In genomic region chr3:95816681-95817080, GRCm38 (mm10) we compare ENCODE assay signal across 8 mouse cellular contexts. TPM values are rescaled to one million over a fixed set of nuclear protein-coding genes. Genes with fewer than 3 reads are reported as not detected.
A peak's percentile ranks its signal among the peaks of the same experiment; 100 is the strongest.
DNase-seq lines count a peak whose midpoint lies in the region; ATAC-seq and TF ChIP-seq lines count a peak whose summit lies in the region.

No protein-coding gene starts in this region.

- H3K27ac ChIP-seq in kidney, embryonic 16.5 days (ENCODE audit: low read length) = no peak overlapping the region
- H3K27ac ChIP-seq in embryonic facial prominence, embryonic 13.5 days = no peak overlapping the region
- H3K27ac ChIP-seq in midbrain, postnatal 0 days (ENCODE audit: low read depth, low read length) = no peak overlapping the region

- ATAC-seq in kidney, embryonic 16.5 days (ENCODE audit: low FRiP score, low TSS enrichment) = no peak
- ATAC-seq in embryonic facial prominence, embryonic 13.5 days (ENCODE audit: insufficient number of reproducible peaks, insufficient read depth, low FRiP score, low TSS enrichment, low read depth) = no peak
- no peak for ATAC-seq in midbrain, postnatal 0 days (ENCODE audit: low FRiP score)

- H3K9ac ChIP-seq in kidney, embryonic 16.5 days (replicated peaks; ENCODE audit: low read length) = no peak overlapping the region
- H3K9ac ChIP-seq in embryonic facial prominence, embryonic 13.5 days = no peak overlapping the region
- H3K9ac ChIP-seq in midbrain, postnatal 0 days (replicated peaks; ENCODE audit: low read length, poor library complexity, severe bottlenecking) = no peak overlapping the region

- no peak for TF ChIP-seq CTCF in midbrain, postnatal 0 days (IDR thresholded peaks at IDR 0.05)

- H3K4me1 ChIP-seq in kidney, embryonic 16.5 days (ENCODE audit: insufficient read depth, low read length) = peaks cover 13% of the 10 kb centered on the region
- peaks cover 22% of the 10 kb centered on the region; the same call in 1 of the 2 replicates for H3K4me1 ChIP-seq in embryonic facial prominence, embryonic 13.5 days
- H3K4me1 ChIP-seq in midbrain, postnatal 0 days (ENCODE audit: insufficient read depth, low read length) = peaks cover 9% of the 10 kb centered on the region; the same call in 1 of the 2 replicates

- no peaks in the 10 kb centered on the region for H3K36me3 ChIP-seq in kidney, embryonic 16.5 days (ENCODE audit: insufficient read depth, low read length)
- H3K36me3 ChIP-seq in embryonic facial prominence, embryonic 13.5 days = no peaks in the 10 kb centered on the region
- H3K36me3 ChIP-seq in midbrain, postnatal 0 days (ENCODE audit: insufficient read depth, low read length) = no peaks in the 10 kb centered on the region

- H3K27me3 ChIP-seq in kidney, embryonic 16.5 days (ENCODE audit: insufficient read depth, low read length) = no peaks in the 10 kb centered on the region
- H3K27me3 ChIP-seq in embryonic facial prominence, embryonic 13.5 days = no peaks in the 10 kb centered on the region
- H3K27me3 ChIP-seq in midbrain, postnatal 0 days (ENCODE audit: insufficient read depth, low read length) = no peaks in the 10 kb centered on the region

- H3K4me3 ChIP-seq in kidney, embryonic 16.5 days (ENCODE audit: low read length) = no peak overlapping the region
- peak overlapping the region; percentile 12; the same call in 1 of the 2 replicates for H3K4me3 ChIP-seq in embryonic facial prominence, embryonic 13.5 days
- peak overlapping the region; percentile 76; the same call in 1 of the 2 replicates for H3K4me3 ChIP-seq in midbrain, postnatal 0 days (ENCODE audit: low read depth, low read length)

- H3K9me3 ChIP-seq in kidney, embryonic 16.5 days (ENCODE audit: low read length) = no peaks in the 10 kb centered on the region
- H3K9me3 ChIP-seq in embryonic facial prominence, embryonic 13.5 days = no peaks in the 10 kb centered on the region
- no peaks in the 10 kb centered on the region for H3K9me3 ChIP-seq in midbrain, postnatal 0 days (ENCODE audit: low read length)

- peak overlapping the region; percentile 28 for H3K4me2 ChIP-seq in kidney, embryonic 16.5 days (replicated peaks; ENCODE audit: low read depth, low read length)
- peak overlapping the region; percentile 60 for H3K4me2 ChIP-seq in embryonic facial prominence, embryonic 13.5 days
- H3K4me2 ChIP-seq in midbrain, postnatal 0 days (ENCODE audit: low read depth, low read length, poor library complexity, severe bottlenecking) = peak overlapping the region; percentile 23

- 90% methylated on average over 3 of the region's 3 CpGs for WGBS in kidney, embryonic 16.5 days
- WGBS in embryonic facial prominence, embryonic 13.5 days = 92% methylated on average over 3 of the region's 3 CpGs
- WGBS in midbrain, postnatal 0 days = 95% methylated on average over 3 of the region's 3 CpGs

- DNase-seq in kidney, postnatal 14 days = no peak
- peak; percentile 36 for DNase-seq in induced T-regulatory cell, adult 2 months (ENCODE audit: low read depth)
- DNase-seq in midbrain, postnatal 0 days (ENCODE audit: low spot score) = no peak
- DNase-seq in urinary bladder, postnatal 14 days (ENCODE audit: low spot score) = no peak
- DNase-seq in urinary bladder, postnatal 36 days (ENCODE audit: low spot score in 2 of 2) = no peak
- no peak for DNase-seq in gastrocnemius, adult 8-10 months (ENCODE audit: low spot score in 2 of 2)

RNA-seq across cellular contexts. Expression of gene Rprd2, which starts 2.0 kb away (rescaled TPM):
- 19.9 and 22.7 TPM in 2 replicates for polyA plus RNA-seq in kidney, embryonic 16.5 days (2015; fragmentation: Nextera tagmentation; extraction: Ambion mirVana)
- polyA plus RNA-seq in embryonic facial prominence, embryonic 13.5 days (2015; fragmentation: Nextera tagmentation; extraction: Ambion mirVana) = 25.4 and 28.3 TPM in 2 replicates
- 28.8 and 30.6 TPM in 2 replicates for total RNA-seq in midbrain, postnatal 0 days (2014; rRNA removed)
- polyA plus RNA-seq in midbrain, postnatal 0 days (2015; fragmentation: Nextera tagmentation; extraction: Ambion mirVana) = 20.1 and 23.6 TPM in 2 replicates
- 10 to 100 TPM; 31.2 to 38.4 (median 32.1) TPM for total RNA-seq in gastrocnemius, adult 8-10 months (2022)

RNA-seq across cellular contexts. Expression of gene Prpf3, which starts 39.0 kb away (rescaled TPM):
- polyA plus RNA-seq in kidney, embryonic 16.5 days (2015; fragmentation: Nextera tagmentation; extraction: Ambion mirVana) = 56.3 and 57.0 TPM in 2 replicates
- polyA plus RNA-seq in embryonic facial prominence, embryonic 13.5 days (2015; fragmentation: Nextera tagmentation; extraction: Ambion mirVana) = 52.6 and 60.9 TPM in 2 replicates
- total RNA-seq in midbrain, postnatal 0 days (2014; rRNA removed) = 9.3 and 11.0 TPM in 2 replicates
- polyA plus RNA-seq in midbrain, postnatal 0 days (2015; fragmentation: Nextera tagmentation; extraction: Ambion mirVana) = 24.0 and 26.9 TPM in 2 replicates
- 10 to 100 TPM; 12.8 to 18.2 (median 15.1) TPM for total RNA-seq in gastrocnemius, adult 8-10 months (2022)

RNA-seq across cellular contexts. Expression of gene Mrps21, which starts 54.6 kb away (rescaled TPM):
- polyA plus RNA-seq in kidney, embryonic 16.5 days (2015; fragmentation: Nextera tagmentation; extraction: Ambion mirVana) = 355 and 371 TPM in 2 replicates
- 295 and 350 TPM in 2 replicates for polyA plus RNA-seq in embryonic facial prominence, embryonic 13.5 days (2015; fragmentation: Nextera tagmentation; extraction: Ambion mirVana)
- total RNA-seq in midbrain, postnatal 0 days (2014; rRNA removed) = 82.9 and 88.3 TPM in 2 replicates
- polyA plus RNA-seq in midbrain, postnatal 0 days (2015; fragmentation: Nextera tagmentation; extraction: Ambion mirVana) = 241 TPM in 2 replicates
- 100 to 1,000 TPM; 307 to 343 (median 325) TPM for total RNA-seq in gastrocnemius, adult 8-10 months (2022)

RNA-seq across cellular contexts. Expression of gene Tars2, which starts 56.7 kb away (rescaled TPM):
- 53.2 and 55.9 TPM in 2 replicates for polyA plus RNA-seq in kidney, embryonic 16.5 days (2015; fragmentation: Nextera tagmentation; extraction: Ambion mirVana)
- polyA plus RNA-seq in embryonic facial prominence, embryonic 13.5 days (2015; fragmentation: Nextera tagmentation; extraction: Ambion mirVana) = 47.3 and 47.9 TPM in 2 replicates
- 34.7 and 39.8 TPM in 2 replicates for total RNA-seq in midbrain, postnatal 0 days (2014; rRNA removed)
- polyA plus RNA-seq in midbrain, postnatal 0 days (2015; fragmentation: Nextera tagmentation; extraction: Ambion mirVana) = 40.8 and 45.0 TPM in 2 replicates
- total RNA-seq in gastrocnemius, adult 8-10 months (2022) = 10 to 100 TPM; 21.8 to 27.4 (median 26.8) TPM
